Mouse (Mus musculus) forebrain, embryonic 16.5 days (tissue): Measurements from ENCODE around the gene Stac3. TPM values are rescaled to one million over a fixed set of nuclear protein-coding genes. Genes with fewer than 3 reads are reported as not detected.

Source experiments
- ATAC-seq: fragments of 200-750 bp; cut with Nextera tagmentation; 2 replicates; pipeline ENCODE4 v1.8.0; 2017; ENCODE audit warnings: mild to moderate bottlenecking, moderate library complexity
- H3K27ac ChIP-seq: fragments of 300-500 bp; sonication (generic); 2 replicates; pipeline ENCODE4 v1.5.1; 2014; ENCODE audit warnings: low read length, control low read depth
- H3K27me3 ChIP-seq: fragments of 300-500 bp; sonication (generic); replicated peaks from 2 replicates; pipeline ENCODE4 v1.6.1; 2014; ENCODE audit warnings: low read length; ENCODE audit not compliant: control insufficient read depth, insufficient read depth
- H3K36me3 ChIP-seq: fragments of 300-500 bp; sonication (generic); 2 replicates; pipeline ENCODE4 v1.6.1; 2014; ENCODE audit not compliant: control insufficient read depth, insufficient read depth
- H3K4me1 ChIP-seq: fragments of 300-500 bp; sonication (generic); replicated peaks from 2 replicates; pipeline ENCODE4 v1.6.1; 2014; ENCODE audit warnings: low read length; ENCODE audit not compliant: control insufficient read depth, insufficient read depth
- H3K4me2 ChIP-seq: fragments of 300-500 bp; sonication (generic); 2 replicates; pipeline ENCODE4 v1.6.1; 2014; ENCODE audit warnings: mild to moderate bottlenecking, low read length, control low read depth
- H3K4me3 ChIP-seq: fragments of 300-500 bp; sonication (generic); replicated peaks from 2 replicates; pipeline ENCODE4 v1.5.1; 2014; ENCODE audit warnings: mild to moderate bottlenecking, low read length, control low read depth
- H3K9ac ChIP-seq: fragments of 300-500 bp; sonication (generic); replicated peaks from 2 replicates; pipeline ENCODE4 v1.6.1; 2014; ENCODE audit warnings: low read depth, low read length, control low read depth
- H3K9me3 ChIP-seq: fragments of 300-500 bp; sonication (generic); 2 replicates; pipeline ENCODE4 v1.6.1; 2016; ENCODE audit warnings: low read length; ENCODE audit not compliant: control insufficient read depth
- WGBS: fragments of 180-500 bp; shearing (Covaris S2); extraction: QIAGEN DNeasy Blood & Tissue Kit; methylation state at CpG from one replicate; pipeline ENCODE4 v1.1.7; 2014; 5-methylcytosine and 5-hydroxymethylcytosine counted together
- polyA plus RNA-seq: library from polyadenylated mRNA; unstranded; fragments of >200 nt; fragmentation: Nextera tagmentation; extraction: Ambion mirVana; gene quantifications from 2 replicates; pipeline ENCODE4 v1.2.1, GENCODE M21; 2015

The Stac3 gene
- polyA plus RNA-seq, 1 experiment from 2014 or later = 1.8 TPM

GRCm38 (mm10) chr10:127514111-127514698 is 12.7 kb downstream of the Stac3 start:
- Histone ChIP-seq H3K4me1 (peaks cover 55% of the 10 kb centered on the region), H3K9me3 (no peaks in the 10 kb centered on the region), H3K27ac (no peak overlapping the region), H3K9ac (0 out of 2 replicates have a peak overlapping the region, but pooled peaks have one; percentile 35), H3K27me3 (peaks cover 13% of the 10 kb centered on the region), H3K36me3 (peaks cover 2% of the 10 kb centered on the region; the same call in 1 of the 2 replicates), H3K4me3 (no peak overlapping the region), H3K4me2 (peak overlapping the region; percentile 98; the same call in 1 of the 2 replicates)
- ATAC-seq = no peak
- WGBS = 15% methylated on average over 13 of the region's 13 CpGs

- ATAC-seq = no peak
- H3K4me2 ChIP-seq = peak within 1 kb of the TSS; percentile 98
- H3K27ac ChIP-seq = no peak within 1 kb of the TSS
- no peaks in the 10 kb centered on the region for H3K9me3 ChIP-seq
- H3K36me3 ChIP-seq = peaks cover 2% of the 10 kb centered on the region; the same call in 1 of the 2 replicates
- WGBS = 29% methylated on average over 6 of the region's 6 CpGs
- H3K27me3 ChIP-seq = peaks cover 13% of the 10 kb centered on the region
- 0 out of 2 replicates have a peak within 1 kb of the TSS, but pooled peaks have one; percentile 35 for H3K9ac ChIP-seq
- no peak within 1 kb of the TSS for H3K4me3 ChIP-seq
- peaks cover 50% of the 10 kb centered on the region for H3K4me1 ChIP-seq
Observed at GRCm38 (mm10) chr10:127514764-127515163, 13.3 kb downstream of the Stac3 start, which contains the start of gene Ndufa4l2. TSS of gene Ndufa4l2 (plus strand) at chr10:127514967.

- H3K4me3 ChIP-seq = no peak overlapping the region
- H3K9ac ChIP-seq = no peak overlapping the region
- no peak for ATAC-seq
- H3K9me3 ChIP-seq = no peaks in the 10 kb centered on the region
- WGBS = 29% methylated on average over 9 of the region's 9 CpGs
- H3K4me2 ChIP-seq = no peak overlapping the region
- H3K4me1 ChIP-seq = peaks cover 43% of the 10 kb centered on the region
- peaks cover 13% of the 10 kb centered on the region for H3K27me3 ChIP-seq
- H3K27ac ChIP-seq = no peak overlapping the region
- peaks cover 2% of the 10 kb centered on the region; the same call in 1 of the 2 replicates for H3K36me3 ChIP-seq
Observed at GRCm38 (mm10) chr10:127515271-127515982, 13.9 kb downstream of the Stac3 start.

- H3K4me3 ChIP-seq = no peak overlapping the region
- no peak overlapping the region for H3K4me2 ChIP-seq
- peaks cover 40% of the 10 kb centered on the region for H3K4me1 ChIP-seq
- H3K9ac ChIP-seq = no peak overlapping the region
- ATAC-seq = no peak
- peaks cover 2% of the 10 kb centered on the region; the same call in 1 of the 2 replicates for H3K36me3 ChIP-seq
- no peaks in the 10 kb centered on the region for H3K9me3 ChIP-seq
- 31% methylated on average over 8 of the region's 8 CpGs for WGBS
- H3K27me3 ChIP-seq = peaks cover 13% of the 10 kb centered on the region
- no peak overlapping the region for H3K27ac ChIP-seq
Observed at GRCm38 (mm10) chr10:127515983-127516459, 14.5 kb downstream of the Stac3 start.

- no peak overlapping the region for H3K4me3 ChIP-seq
- no peak for ATAC-seq
- no peak overlapping the region for H3K4me2 ChIP-seq
- peaks cover 13% of the 10 kb centered on the region for H3K27me3 ChIP-seq
- no peak overlapping the region for H3K9ac ChIP-seq
- no peaks in the 10 kb centered on the region for H3K9me3 ChIP-seq
- H3K36me3 ChIP-seq = peaks cover 2% of the 10 kb centered on the region; the same call in 1 of the 2 replicates
- peaks cover 40% of the 10 kb centered on the region for H3K4me1 ChIP-seq
- no peak overlapping the region for H3K27ac ChIP-seq
- WGBS = 11% methylated on average over 30 of the region's 30 CpGs
Observed at GRCm38 (mm10) chr10:127516576-127517260, 15.2 kb downstream of the Stac3 start.

GRCm38 (mm10) chr10:127517941-127518340 is 16.5 kb downstream of the Stac3 start:
- peaks cover 13% of the 10 kb centered on the region for H3K27me3 ChIP-seq
- 95% methylated on average over 22 of the region's 22 CpGs for WGBS
- peaks cover 2% of the 10 kb centered on the region; the same call in 1 of the 2 replicates for H3K36me3 ChIP-seq
- no peak overlapping the region for H3K4me2 ChIP-seq
- no peak overlapping the region for H3K9ac ChIP-seq
- no peak for ATAC-seq
- H3K4me1 ChIP-seq = peaks cover 30% of the 10 kb centered on the region
- no peak overlapping the region for H3K27ac ChIP-seq
- H3K9me3 ChIP-seq = no peaks in the 10 kb centered on the region
- H3K4me3 ChIP-seq = no peak overlapping the region

- Histone ChIP-seq H3K4me2 (no peak overlapping the region), H3K4me3 (no peak overlapping the region), H3K27ac (no peak overlapping the region), H3K9ac (no peak overlapping the region), H3K36me3 (peaks cover 2% of the 10 kb centered on the region; the same call in 1 of the 2 replicates), H3K27me3 (peaks cover 16% of the 10 kb centered on the region), H3K4me1 (peaks cover 18% of the 10 kb centered on the region), H3K9me3 (no peaks in the 10 kb centered on the region)
- WGBS = 96% methylated on average over 25 of the region's 26 CpGs
- ATAC-seq = no peak
Observed at GRCm38 (mm10) chr10:127519041-127519701, 17.7 kb downstream of the Stac3 start.

GRCm38 (mm10) chr10:127519903-127520713 is 18.6 kb downstream of the Stac3 start:
- no peaks in the 10 kb centered on the region for H3K9me3 ChIP-seq
- ATAC-seq = no peak
- 93% methylated on average over 36 of the region's 37 CpGs for WGBS
- no peak overlapping the region for H3K4me2 ChIP-seq
- no peak overlapping the region for H3K9ac ChIP-seq
- H3K36me3 ChIP-seq = peaks cover 2% of the 10 kb centered on the region; the same call in 1 of the 2 replicates
- peaks cover 23% of the 10 kb centered on the region for H3K4me1 ChIP-seq
- no peak overlapping the region for H3K4me3 ChIP-seq
- H3K27ac ChIP-seq = no peak overlapping the region
- peaks cover 14% of the 10 kb centered on the region for H3K27me3 ChIP-seq
